Mouse (Mus musculus): ENCODE data around the gene Bbs9. TPM values are rescaled to one million over a fixed set of nuclear protein-coding genes. Genes with fewer than 3 reads are reported as not detected.

Gene Bbs9
- 15.5 and 18.4 TPM in 2 replicates for polyA plus RNA-seq (2014; fragmentation: Nextera tagmentation; extraction: Ambion mirVana)

- Histone ChIP-seq H3K9me3 (ENCODE audit: control insufficient read depth, low read length) (no peaks in the 10 kb centered on the region), H3K36me3 (ENCODE audit: control insufficient read depth, insufficient read depth, low read length) (no peaks in the 10 kb centered on the region), H3K4me2 (ENCODE audit: low read depth, low read length, severe bottlenecking) (peak within 1 kb of the TSS; percentile 67), H3K9ac (ENCODE audit: low read length) (peak within 1 kb of the TSS; percentile 64), H3K27me3 (ENCODE audit: control insufficient read depth, insufficient read depth, low read length) (no peaks in the 10 kb centered on the region), H3K27ac (ENCODE audit: low read depth, low read length) (no peak within 1 kb of the TSS), H3K4me1 (replicated peaks; ENCODE audit: control insufficient read depth, insufficient read depth, low read length) (no peaks in the 10 kb centered on the region), H3K4me3 (ENCODE audit: low read depth, low read length) (peak within 1 kb of the TSS; percentile 56)
- peak; percentile 100 for ATAC-seq (replicated peaks; ENCODE audit: low FRiP score)
- whole genome bisulfite sequencing: 1% methylated on average over 25 of the region's 25 CpGs
- DNase-seq (ENCODE audit: low spot score): peak; percentile 95
Observed at GRCm38 (mm10) chr9:22475424-22475868, at the start of gene Bbs9. Gene Bbs9, plus strand, starts transcription at chr9:22475715.

GRCm38 (mm10) chr9:22428028-22428665 is 47.4 kb upstream of the Bbs9 start:
- DNase-seq (ENCODE audit: low spot score): no peak
- Histone ChIP-seq H3K9ac (ENCODE audit: low read length) (no peak overlapping the region), H3K27me3 (ENCODE audit: control insufficient read depth, insufficient read depth, low read length) (no peaks in the 10 kb centered on the region), H3K27ac (ENCODE audit: low read depth, low read length) (no peak overlapping the region), H3K9me3 (ENCODE audit: control insufficient read depth, low read length) (no peaks in the 10 kb centered on the region), H3K36me3 (ENCODE audit: control insufficient read depth, insufficient read depth, low read length) (no peaks in the 10 kb centered on the region), H3K4me1 (replicated peaks; ENCODE audit: control insufficient read depth, insufficient read depth, low read length) (peaks cover 4% of the 10 kb centered on the region; the same call in 1 of the 2 replicates), H3K4me3 (ENCODE audit: low read depth, low read length) (no peak overlapping the region), H3K4me2 (ENCODE audit: low read depth, low read length, severe bottlenecking) (no peak overlapping the region)
- WGBS: 60% methylated on average over 2 of the region's 4 CpGs
- ATAC-seq (replicated peaks; ENCODE audit: low FRiP score): no peak

GRCm38 (mm10) chr9:22428666-22429410 is 46.7 kb upstream of the Bbs9 start:
- no peak overlapping the region for H3K9ac ChIP-seq (ENCODE audit: low read length)
- H3K9me3 ChIP-seq (ENCODE audit: control insufficient read depth, low read length): no peaks in the 10 kb centered on the region
- no peak overlapping the region for H3K4me2 ChIP-seq (ENCODE audit: low read depth, low read length, severe bottlenecking)
- DNase-seq (ENCODE audit: low spot score) (no peak), ATAC-seq (replicated peaks; ENCODE audit: low FRiP score) (no peak)
- 86% methylated on average over 14 of the region's 14 CpGs for WGBS
- H3K4me1 ChIP-seq (replicated peaks; ENCODE audit: control insufficient read depth, insufficient read depth, low read length): peaks cover 4% of the 10 kb centered on the region; the same call in 1 of the 2 replicates
- no peaks in the 10 kb centered on the region for H3K36me3 ChIP-seq (ENCODE audit: control insufficient read depth, insufficient read depth, low read length)
- H3K4me3 ChIP-seq (ENCODE audit: low read depth, low read length): no peak overlapping the region
- no peaks in the 10 kb centered on the region for H3K27me3 ChIP-seq (ENCODE audit: control insufficient read depth, insufficient read depth, low read length)
- H3K27ac ChIP-seq (ENCODE audit: low read depth, low read length): no peak overlapping the region

- no peak for DNase-seq (ENCODE audit: low spot score)
- 54% methylated on average over 15 of the region's 15 CpGs for WGBS
Observed at GRCm38 (mm10) chr9:22429533-22430241, 45.8 kb upstream of the Bbs9 start.

GRCm38 (mm10) chr9:22430315-22430840 is 45.1 kb upstream of the Bbs9 start:
- ATAC-seq (replicated peaks; ENCODE audit: low FRiP score): no peak
- H3K4me3 ChIP-seq (ENCODE audit: low read depth, low read length): no peak overlapping the region
- H3K4me2 ChIP-seq (ENCODE audit: low read depth, low read length, severe bottlenecking): no peak overlapping the region
- no peaks in the 10 kb centered on the region for H3K36me3 ChIP-seq (ENCODE audit: control insufficient read depth, insufficient read depth, low read length)
- DNase-seq (ENCODE audit: low spot score): no peak
- WGBS: 29% methylated on average over 5 of the region's 5 CpGs
- no peaks in the 10 kb centered on the region for H3K27me3 ChIP-seq (ENCODE audit: control insufficient read depth, insufficient read depth, low read length)
- H3K27ac ChIP-seq (ENCODE audit: low read depth, low read length): no peak overlapping the region
- peaks cover 4% of the 10 kb centered on the region; the same call in 1 of the 2 replicates for H3K4me1 ChIP-seq (replicated peaks; ENCODE audit: control insufficient read depth, insufficient read depth, low read length)
- H3K9me3 ChIP-seq (ENCODE audit: control insufficient read depth, low read length): no peaks in the 10 kb centered on the region
- H3K9ac ChIP-seq (ENCODE audit: low read length): no peak overlapping the region

More at GRCm38 (mm10) chr9:22429533-22430241, 45.8 kb upstream of the Bbs9 start:
- ATAC-seq (replicated peaks; ENCODE audit: low FRiP score): no peak
- H3K36me3 ChIP-seq (ENCODE audit: control insufficient read depth, insufficient read depth, low read length): no peaks in the 10 kb centered on the region
- H3K4me2 ChIP-seq (ENCODE audit: low read depth, low read length, severe bottlenecking): no peak overlapping the region
- H3K9ac ChIP-seq (ENCODE audit: low read length): no peak overlapping the region
- H3K27ac ChIP-seq (ENCODE audit: low read depth, low read length): no peak overlapping the region
- H3K9me3 ChIP-seq (ENCODE audit: control insufficient read depth, low read length): no peaks in the 10 kb centered on the region
- no peaks in the 10 kb centered on the region for H3K27me3 ChIP-seq (ENCODE audit: control insufficient read depth, insufficient read depth, low read length)
- H3K4me3 ChIP-seq (ENCODE audit: low read depth, low read length): no peak overlapping the region
- peaks cover 4% of the 10 kb centered on the region; the same call in 1 of the 2 replicates for H3K4me1 ChIP-seq (replicated peaks; ENCODE audit: control insufficient read depth, insufficient read depth, low read length)

GRCm38 (mm10) chr9:22433221-22433620 is 42.3 kb upstream of the Bbs9 start:
- Histone ChIP-seq H3K9me3 (ENCODE audit: control insufficient read depth, low read length) (no peaks in the 10 kb centered on the region), H3K4me2 (ENCODE audit: low read depth, low read length, severe bottlenecking) (no peak overlapping the region), H3K27me3 (ENCODE audit: control insufficient read depth, insufficient read depth, low read length) (no peaks in the 10 kb centered on the region), H3K4me1 (replicated peaks; ENCODE audit: control insufficient read depth, insufficient read depth, low read length) (peaks cover 4% of the 10 kb centered on the region; the same call in 1 of the 2 replicates), H3K4me3 (ENCODE audit: low read depth, low read length) (no peak overlapping the region), H3K9ac (ENCODE audit: low read length) (no peak overlapping the region), H3K36me3 (ENCODE audit: control insufficient read depth, insufficient read depth, low read length) (no peaks in the 10 kb centered on the region), H3K27ac (ENCODE audit: low read depth, low read length) (no peak overlapping the region)
- no peak for ATAC-seq (replicated peaks; ENCODE audit: low FRiP score)
- no peak for DNase-seq (ENCODE audit: low spot score)
- WGBS: 79% methylated on average over 2 of the region's 2 CpGs

- Histone ChIP-seq H3K9me3 (ENCODE audit: control insufficient read depth, low read length) (no peaks in the 10 kb centered on the region), H3K27ac (ENCODE audit: low read depth, low read length) (no peak overlapping the region), H3K9ac (ENCODE audit: low read length) (no peak overlapping the region), H3K27me3 (ENCODE audit: control insufficient read depth, insufficient read depth, low read length) (no peaks in the 10 kb centered on the region), H3K4me1 (replicated peaks; ENCODE audit: control insufficient read depth, insufficient read depth, low read length) (peaks cover 4% of the 10 kb centered on the region; the same call in 1 of the 2 replicates), H3K36me3 (ENCODE audit: control insufficient read depth, insufficient read depth, low read length) (no peaks in the 10 kb centered on the region), H3K4me3 (ENCODE audit: low read depth, low read length) (no peak overlapping the region), H3K4me2 (ENCODE audit: low read depth, low read length, severe bottlenecking) (no peak overlapping the region)
- ATAC-seq (replicated peaks; ENCODE audit: low FRiP score) (no peak), DNase-seq (ENCODE audit: low spot score) (no peak)
- 92% methylated on average over 2 of the region's 2 CpGs for WGBS
Observed at GRCm38 (mm10) chr9:22434101-22434500, 41.4 kb upstream of the Bbs9 start.

GRCm38 (mm10) chr9:22438826-22439225 is 36.7 kb upstream of the Bbs9 start:
- WGBS: 68% methylated on average over 1 of the region's 1 CpGs
- Histone ChIP-seq H3K27me3 (ENCODE audit: control insufficient read depth, insufficient read depth, low read length) (no peaks in the 10 kb centered on the region), H3K27ac (ENCODE audit: low read depth, low read length) (no peak overlapping the region), H3K9ac (ENCODE audit: low read length) (no peak overlapping the region), H3K4me3 (ENCODE audit: low read depth, low read length) (no peak overlapping the region), H3K4me2 (ENCODE audit: low read depth, low read length, severe bottlenecking) (no peak overlapping the region), H3K4me1 (replicated peaks; ENCODE audit: control insufficient read depth, insufficient read depth, low read length) (no peaks in the 10 kb centered on the region), H3K9me3 (ENCODE audit: control insufficient read depth, low read length) (no peaks in the 10 kb centered on the region), H3K36me3 (ENCODE audit: control insufficient read depth, insufficient read depth, low read length) (no peaks in the 10 kb centered on the region)
- DNase-seq (ENCODE audit: low spot score): no peak
- ATAC-seq (replicated peaks; ENCODE audit: low FRiP score): no peak

All from forebrain, embryonic 11.5 days (tissue).